Mouse (Mus musculus) hindbrain, embryonic 13.5 days (tissue): ENCODE measurements around the gene Edem2. TPM values are rescaled to one million over a fixed set of nuclear protein-coding genes. Genes with fewer than 3 reads are reported as not detected.
"Not testable (repeated sequence)": the region's sequence is repeated elsewhere in the genome, so short reads cannot be mapped to it uniquely, and the experiment has no call there.

Source experiments
- ATAC-seq: fragments of 200-750 bp; cut with Nextera tagmentation; 2 replicates; pipeline ENCODE4 v1.8.0; 2017; ENCODE audit warnings: moderate TSS enrichment; ENCODE audit not compliant: low FRiP score
- H3K27ac ChIP-seq: fragments of 300-500 bp; sonication (generic); 2 replicates; pipeline ENCODE4 v1.5.1; 2015; ENCODE audit warnings: inconsistent platforms, mild to moderate bottlenecking, moderate library complexity
- H3K27me3 ChIP-seq: fragments of 300-500 bp; sonication (generic); 2 replicates; pipeline ENCODE4 v1.6.1; 2015; ENCODE audit warnings: mild to moderate bottlenecking, inconsistent platforms
- H3K36me3 ChIP-seq: fragments of 300-500 bp; sonication (generic); 2 replicates; pipeline ENCODE4 v1.6.1; 2015; ENCODE audit warnings: mild to moderate bottlenecking, inconsistent platforms
- H3K4me1 ChIP-seq: fragments of 300-500 bp; sonication (generic); replicated peaks from 2 replicates; pipeline ENCODE4 v1.6.1; 2015; ENCODE audit warnings: inconsistent platforms
- H3K4me2 ChIP-seq: fragments of 300-500 bp; sonication (generic); 2 replicates; pipeline ENCODE4 v1.6.1; 2015; ENCODE audit warnings: inconsistent platforms, mild to moderate bottlenecking, moderate library complexity
- H3K4me3 ChIP-seq: fragments of 300-500 bp; sonication (generic); 2 replicates; pipeline ENCODE4 v1.5.1; 2015; ENCODE audit warnings: mild to moderate bottlenecking, inconsistent platforms
- H3K9ac ChIP-seq: fragments of 300-500 bp; sonication (generic); 2 replicates; pipeline ENCODE4 v1.6.1; 2015; ENCODE audit warnings: mild to moderate bottlenecking, inconsistent platforms
- H3K9me3 ChIP-seq: fragments of 300-500 bp; sonication (generic); 2 replicates; pipeline ENCODE4 v1.6.1; 2016; ENCODE audit warnings: inconsistent platforms
- whole genome bisulfite sequencing: fragments of 180-500 bp; shearing (Covaris S2); methylation state at CpG from one replicate; pipeline ENCODE4 v1.1.7; 2015; 5-methylcytosine and 5-hydroxymethylcytosine counted together
- polyA plus RNA-seq: library from polyadenylated mRNA; unstranded; fragments of >200 nt; fragmentation: Nextera tagmentation; extraction: Ambion mirVana; gene quantifications from 2 replicates; pipeline ENCODE4 v1.2.1, GENCODE M21; 2015

Edem2 gene
- polyA plus RNA-seq, 1 experiment from 2014 or later, result 45.3 TPM

DNA sequence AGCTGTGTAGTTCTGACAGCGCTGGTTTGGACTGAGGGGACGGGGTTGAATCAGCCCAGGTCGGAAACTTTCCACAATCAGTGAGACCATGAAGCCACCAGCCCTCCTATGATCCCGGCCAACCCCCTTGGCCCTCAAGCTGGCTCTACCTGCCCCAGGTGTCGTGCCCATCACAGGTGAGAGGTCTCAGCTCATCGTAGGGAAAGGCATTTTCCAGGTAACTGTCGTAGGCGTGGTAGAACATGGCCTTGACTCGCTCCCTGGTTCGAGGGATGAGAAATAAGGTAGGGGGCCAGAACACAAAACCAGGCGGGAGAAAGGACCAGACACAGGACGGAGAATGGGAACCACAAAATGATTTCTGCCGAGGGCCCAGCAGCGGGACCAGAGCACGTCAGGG, 533 bp downstream of the Edem2 start:
- Histone ChIP-seq H3K9ac (peak overlapping the region; percentile 93), H3K4me1 (peaks cover 14% of the 10 kb centered on the region), H3K4me3 (peak overlapping the region; percentile 92), H3K27ac (peak overlapping the region; percentile 84), H3K27me3 (0 out of 2 replicates have a peak, but pooled peaks cover 5% of the 10 kb centered on the region), H3K36me3 (peaks cover 29% of the 10 kb centered on the region), H3K4me2 (peak overlapping the region; percentile 98), H3K9me3 (no peaks in the 10 kb centered on the region)
- 4% methylated on average over 15 of the region's 15 CpGs for whole genome bisulfite sequencing
- peak; percentile 53 for ATAC-seq

DNA sequence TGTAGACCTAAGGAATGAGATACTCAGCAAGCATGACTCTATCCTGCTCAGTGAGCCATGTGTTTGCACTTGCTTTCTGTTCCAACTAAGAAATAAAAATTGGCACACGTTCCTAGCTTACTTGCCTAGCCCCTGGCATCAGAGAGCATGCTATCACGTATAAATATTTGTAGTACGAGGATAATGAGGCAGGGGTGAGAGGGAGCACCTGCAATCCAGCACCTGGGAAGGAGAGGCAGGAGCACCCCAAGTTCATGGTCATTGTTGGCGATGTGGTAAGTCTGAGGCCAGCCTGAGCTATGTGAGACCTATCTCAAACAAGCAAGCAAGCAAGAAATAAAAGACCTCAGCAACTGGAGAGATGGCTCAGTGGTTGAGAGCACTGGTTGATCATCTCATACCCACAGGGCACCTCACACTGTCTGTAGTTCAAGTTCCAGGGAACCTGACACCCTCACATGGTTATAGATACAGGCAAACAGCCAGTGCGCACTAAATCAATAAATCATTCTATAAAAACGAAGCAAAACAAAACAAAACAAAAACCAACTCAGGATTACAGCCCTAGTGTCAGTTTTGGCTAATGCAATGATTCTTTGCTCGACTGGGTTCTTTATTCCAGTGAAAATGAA, 1.4 kb downstream of the Edem2 start:
- Histone ChIP-seq H3K9ac (no peak overlapping the region; the same call in 1 of the 2 replicates), H3K27ac (no peak overlapping the region), H3K36me3 (peaks cover 37% of the 10 kb centered on the region), H3K9me3 (no peaks in the 10 kb centered on the region), H3K27me3 (0 out of 2 replicates have a peak, but pooled peaks cover 5% of the 10 kb centered on the region), H3K4me2 (peak overlapping the region; percentile 98), H3K4me3 (peak overlapping the region; percentile 92), H3K4me1 (peaks cover 14% of the 10 kb centered on the region)
- no peak for ATAC-seq
- 85% methylated on average over 7 of the region's 7 CpGs for whole genome bisulfite sequencing

DNA sequence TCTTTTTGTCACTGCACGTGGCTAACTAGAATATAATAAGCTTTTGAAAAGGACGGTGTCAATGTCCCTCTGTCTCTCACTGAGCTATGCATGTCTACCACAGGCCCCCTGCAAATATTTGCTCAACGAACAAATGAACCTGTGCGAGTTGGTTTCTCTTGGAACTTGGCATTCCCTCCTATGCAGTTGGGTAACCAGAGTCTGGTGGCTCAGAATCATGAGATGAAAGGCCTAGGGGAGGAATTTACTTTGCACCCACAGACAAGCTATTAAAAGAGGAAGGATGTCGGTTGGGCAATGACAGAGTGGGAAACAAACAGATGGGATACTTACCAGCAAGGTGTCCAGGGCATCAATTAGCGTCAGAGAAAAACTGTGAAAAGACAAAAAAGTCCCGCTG, 3.0 kb downstream of the Edem2 start:
- no peak for ATAC-seq
- Histone ChIP-seq H3K4me1 (peaks cover 14% of the 10 kb centered on the region), H3K9ac (no peak overlapping the region), H3K36me3 (peaks cover 53% of the 10 kb centered on the region), H3K9me3 (no peaks in the 10 kb centered on the region), H3K27ac (no peak overlapping the region), H3K4me3 (no peak overlapping the region), H3K27me3 (no peaks in the 10 kb centered on the region), H3K4me2 (no peak overlapping the region)
- WGBS, result 85% methylated on average over 7 of the region's 7 CpGs

DNA sequence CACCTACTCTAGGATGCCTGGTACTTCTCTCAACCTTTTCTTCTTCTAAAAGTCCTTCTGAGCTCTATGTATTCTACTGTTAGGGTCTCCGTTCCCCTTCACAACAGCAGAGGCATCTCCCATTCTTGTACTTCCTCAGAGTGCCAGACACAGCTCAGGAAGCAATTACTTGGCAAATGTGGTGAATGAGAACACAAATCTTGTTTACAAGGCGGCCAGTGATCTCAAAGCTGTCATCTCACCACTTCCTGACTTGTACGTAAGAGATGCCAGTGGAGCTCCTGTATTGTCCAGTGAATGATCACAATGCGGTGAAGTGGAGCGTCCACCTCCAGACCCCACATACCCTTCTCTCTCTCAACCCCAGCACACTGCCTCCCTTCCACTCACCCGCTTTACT, 4.7 kb downstream of the Edem2 start:
- Histone ChIP-seq H3K27ac (no peak overlapping the region), H3K4me1 (peaks cover 14% of the 10 kb centered on the region), H3K27me3 (no peaks in the 10 kb centered on the region), H3K9me3 (no peaks in the 10 kb centered on the region), H3K9ac (no peak overlapping the region), H3K4me3 (no peak overlapping the region), H3K36me3 (peaks cover 68% of the 10 kb centered on the region), H3K4me2 (no peak overlapping the region)
- 93% methylated on average over 6 of the region's 6 CpGs for whole genome bisulfite sequencing
- no peak for ATAC-seq

DNA sequence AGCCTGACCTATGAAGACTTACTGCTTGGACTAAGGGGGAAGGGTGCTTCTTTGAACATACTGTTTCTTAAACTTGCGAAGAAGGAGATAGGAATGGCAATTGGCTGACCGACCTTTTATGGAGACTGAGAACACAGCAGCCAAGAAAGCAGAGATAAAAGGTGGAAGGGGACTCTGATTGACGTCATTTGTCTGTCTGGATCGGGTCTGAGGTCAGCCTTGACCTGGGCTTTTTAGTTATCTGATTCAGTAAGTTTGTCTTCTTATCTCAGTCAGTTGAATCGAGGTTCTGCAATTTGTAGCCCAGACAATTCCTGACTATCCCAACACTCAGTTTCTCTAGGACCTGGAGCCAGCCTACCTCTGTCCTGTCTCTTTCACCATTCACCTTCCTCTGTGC, 5.2 kb downstream of the Edem2 start:
- ATAC-seq, result no peak
- no peak overlapping the region for H3K27ac ChIP-seq
- peaks cover 14% of the 10 kb centered on the region for H3K4me1 ChIP-seq
- WGBS, result 84% methylated on average over 5 of the region's 5 CpGs
- no peak overlapping the region for H3K4me3 ChIP-seq
- H3K36me3 ChIP-seq, result peaks cover 73% of the 10 kb centered on the region
- H3K9me3 ChIP-seq, result no peaks in the 10 kb centered on the region
- H3K27me3 ChIP-seq, result no peaks in the 10 kb centered on the region
- no peak overlapping the region for H3K4me2 ChIP-seq
- no peak overlapping the region for H3K9ac ChIP-seq

DNA sequence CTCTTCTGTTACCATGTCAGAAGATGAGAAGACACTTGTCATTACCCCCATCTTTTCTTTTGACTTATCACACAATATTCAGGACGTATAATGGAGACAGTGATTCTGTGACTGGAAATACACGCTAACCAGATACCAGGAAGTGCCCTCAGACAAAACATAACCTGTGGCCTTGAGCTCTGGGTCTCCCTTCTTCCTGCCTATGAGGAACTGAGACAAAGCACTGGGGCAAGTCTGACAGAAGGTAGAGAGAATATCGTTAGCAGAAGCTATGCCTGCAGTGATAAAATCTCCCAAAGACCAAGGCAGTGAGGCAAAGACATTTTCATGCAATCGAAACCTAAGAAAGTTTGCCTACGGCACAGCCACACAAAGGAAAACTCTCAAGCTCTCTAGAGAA, 8.7 kb downstream of the Edem2 start:
- ATAC-seq, result no peak
- H3K36me3 ChIP-seq, result peaks cover 91% of the 10 kb centered on the region
- no peaks in the 10 kb centered on the region for H3K9me3 ChIP-seq
- no peak overlapping the region for H3K4me3 ChIP-seq
- H3K27ac ChIP-seq, result no peak overlapping the region
- H3K27me3 ChIP-seq, result no peaks in the 10 kb centered on the region
- H3K4me2 ChIP-seq, result no peak overlapping the region
- no peak overlapping the region for H3K9ac ChIP-seq
- 94% methylated on average over 5 of the region's 5 CpGs for WGBS
- no peaks in the 10 kb centered on the region for H3K4me1 ChIP-seq

DNA sequence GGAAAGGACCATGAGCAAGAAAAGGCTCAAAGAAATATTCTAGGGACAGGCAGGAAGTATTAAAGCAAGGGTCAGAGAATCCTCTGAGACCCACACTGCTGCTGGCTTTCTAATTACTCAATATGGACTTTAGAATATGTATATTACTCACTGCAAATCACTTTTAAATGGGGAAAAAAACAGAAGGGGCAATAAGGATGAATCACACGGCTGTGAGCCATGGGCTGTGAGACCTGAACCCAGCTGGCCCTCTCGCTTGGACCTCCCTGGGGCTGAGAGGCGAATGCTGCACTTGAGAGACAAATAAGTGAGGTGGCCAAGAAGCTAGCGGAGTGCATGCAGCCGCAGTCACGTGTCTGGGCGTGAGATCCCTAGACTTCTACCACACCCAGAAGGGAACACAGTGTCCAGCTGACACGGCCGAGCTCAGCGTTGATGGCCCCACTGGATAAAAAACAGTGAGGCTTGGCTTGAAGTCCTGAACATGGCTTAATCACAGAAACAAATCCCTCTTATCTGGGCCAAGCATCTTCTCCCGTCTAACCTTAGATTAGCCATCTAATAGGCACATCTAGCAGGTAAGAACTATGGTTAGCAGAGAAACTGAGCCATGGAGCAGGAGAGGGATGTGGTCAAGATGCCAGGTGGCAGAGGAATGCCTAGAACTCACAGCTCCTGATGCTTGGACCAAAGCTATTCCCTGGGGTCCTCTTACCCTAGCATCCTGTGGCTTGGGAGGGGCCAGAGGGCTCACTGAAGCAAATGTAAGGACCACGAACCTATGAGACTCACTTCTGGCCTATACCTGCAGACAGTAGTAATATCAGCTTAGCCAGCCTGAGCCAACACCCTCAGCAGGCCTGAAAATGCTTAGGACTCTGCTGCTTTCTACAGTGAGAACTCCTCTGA, 11.9 kb downstream of the Edem2 start:
- Histone ChIP-seq H3K4me3 (no peak overlapping the region), H3K36me3 (peaks cover 94% of the 10 kb centered on the region), H3K4me1 (no peaks in the 10 kb centered on the region), H3K4me2 (no peak overlapping the region), H3K9me3 (no peaks in the 10 kb centered on the region), H3K27me3 (no peaks in the 10 kb centered on the region), H3K9ac (no peak overlapping the region), H3K27ac (no peak overlapping the region)
- ATAC-seq, result no peak
- WGBS, result 86% methylated on average over 12 of the region's 12 CpGs

DNA sequence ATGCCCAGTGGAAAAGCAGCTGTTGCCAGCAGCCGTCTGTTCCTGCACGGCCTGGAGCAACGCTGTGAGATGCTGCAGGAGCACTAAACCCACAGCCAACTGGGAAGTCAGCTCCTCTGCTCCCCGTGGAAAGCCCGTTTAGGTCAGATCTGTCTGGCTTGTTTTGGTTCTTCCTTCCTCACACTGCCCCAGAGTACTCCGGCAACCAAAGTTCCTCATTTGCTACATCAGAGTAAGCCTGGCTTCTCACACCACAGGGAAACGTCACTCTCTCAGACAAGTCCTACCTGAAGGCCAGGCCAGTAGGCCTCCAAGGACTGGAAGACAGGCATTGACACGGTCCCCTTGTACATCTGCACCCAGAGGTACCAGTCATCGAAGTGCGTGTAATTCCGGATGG, 18.7 kb downstream of the Edem2 start:
- no peak for ATAC-seq

DNA sequence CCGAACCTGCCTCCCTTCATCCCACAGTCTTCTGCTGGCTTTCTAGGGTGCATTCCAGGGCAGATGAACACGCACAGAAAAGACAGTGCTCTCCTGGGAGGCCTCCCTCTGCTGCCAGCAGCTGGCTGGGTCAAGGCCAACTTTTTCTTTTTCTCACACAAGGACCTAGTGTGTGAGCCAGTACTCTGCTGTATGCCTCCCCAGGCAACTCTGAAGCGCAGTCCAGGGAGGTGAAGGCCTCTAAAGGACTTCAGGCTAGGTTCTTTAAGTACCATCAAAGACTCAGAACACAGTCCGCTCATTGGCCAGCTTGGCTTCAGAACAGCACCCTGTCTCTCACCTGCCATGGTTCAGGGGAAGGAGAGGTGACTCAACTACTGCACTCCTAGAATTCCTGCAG, 22.0 kb downstream of the Edem2 start:
- H3K27ac ChIP-seq, result no peak overlapping the region
- no peak overlapping the region for H3K9ac ChIP-seq
- peaks cover 90% of the 10 kb centered on the region for H3K36me3 ChIP-seq
- H3K4me2 ChIP-seq, result no peak overlapping the region
- no peak for ATAC-seq
- WGBS, result 76% methylated on average over 4 of the region's 4 CpGs
- H3K27me3 ChIP-seq, result no peaks in the 10 kb centered on the region
- no peak overlapping the region for H3K4me3 ChIP-seq
- H3K4me1 ChIP-seq, result peaks cover 4% of the 10 kb centered on the region; the same call in 1 of the 2 replicates
- no peaks in the 10 kb centered on the region for H3K9me3 ChIP-seq

More for the DNA sequence above, 18.7 kb downstream of the Edem2 start:
- Histone ChIP-seq H3K4me2 (no peak overlapping the region), H3K4me3 (no peak overlapping the region), H3K9me3 (no peaks in the 10 kb centered on the region), H3K9ac (no peak overlapping the region), H3K27ac (no peak overlapping the region), H3K4me1 (peaks cover 4% of the 10 kb centered on the region; the same call in 1 of the 2 replicates), H3K27me3 (no peaks in the 10 kb centered on the region), H3K36me3 (peaks cover 93% of the 10 kb centered on the region)
- 89% methylated on average over 11 of the region's 11 CpGs for WGBS

DNA sequence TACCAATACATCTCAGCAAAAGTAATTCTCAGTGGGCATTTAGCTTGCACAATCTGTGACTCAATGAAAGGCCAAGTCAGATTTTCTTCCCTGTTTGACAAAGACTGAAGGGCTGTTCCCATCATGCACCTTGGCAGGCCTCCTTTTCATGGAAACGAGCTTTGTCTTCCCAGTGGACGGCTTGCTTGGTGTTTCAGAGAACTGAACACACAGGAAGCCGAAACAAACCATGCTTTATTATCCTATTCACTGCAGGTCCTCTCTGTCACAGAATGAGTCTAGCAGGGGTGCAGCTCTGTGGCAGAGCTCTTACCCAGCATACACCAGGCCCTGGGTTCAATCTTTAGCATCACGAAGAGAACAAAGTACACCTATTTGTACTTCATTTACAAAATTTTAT, 25.6 kb downstream of the Edem2 start:
- H3K36me3 ChIP-seq, result peaks cover 74% of the 10 kb centered on the region
- no peaks in the 10 kb centered on the region for H3K9me3 ChIP-seq
- ATAC-seq, result no peak
- H3K9ac ChIP-seq, result no peak overlapping the region
- no peaks in the 10 kb centered on the region for H3K27me3 ChIP-seq
- H3K27ac ChIP-seq, result no peak overlapping the region
- 11% methylated on average over 4 of the region's 4 CpGs for WGBS
- peaks cover 4% of the 10 kb centered on the region; the same call in 1 of the 2 replicates for H3K4me1 ChIP-seq
- no peak overlapping the region for H3K4me3 ChIP-seq
- H3K4me2 ChIP-seq, result no peak overlapping the region

DNA sequence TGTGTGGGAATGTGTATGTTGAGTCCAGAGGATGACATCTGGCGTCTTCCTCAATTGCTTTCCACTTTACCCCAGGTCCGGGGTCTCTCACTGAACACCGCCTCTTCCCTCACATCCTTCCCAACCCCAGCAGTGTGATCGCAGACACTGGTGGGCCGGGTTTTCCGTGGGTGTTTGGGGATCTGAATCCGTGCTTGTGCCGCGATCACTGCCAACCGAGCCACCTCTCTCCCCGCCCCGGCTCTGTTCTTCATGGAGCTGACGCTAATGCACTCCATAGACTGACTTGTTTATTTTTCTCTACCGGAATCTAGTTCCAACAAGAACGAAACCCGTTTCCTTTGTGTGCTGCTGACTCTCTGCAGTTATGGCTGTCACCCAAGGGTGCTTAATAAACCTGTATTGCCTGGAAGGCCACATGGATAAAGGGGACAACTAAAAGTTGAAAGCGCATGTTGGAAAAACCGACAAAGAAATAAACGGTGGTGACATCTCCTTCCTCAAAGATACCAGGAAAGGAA, 27.8 kb downstream of the Edem2 start:
- no peak for ATAC-seq
- no peak overlapping the region for H3K9ac ChIP-seq
- no peaks in the 10 kb centered on the region for H3K9me3 ChIP-seq
- no peak overlapping the region for H3K4me3 ChIP-seq
- H3K36me3 ChIP-seq, result peaks cover 57% of the 10 kb centered on the region
- H3K27ac ChIP-seq, result no peak overlapping the region
- H3K4me2 ChIP-seq, result no peak overlapping the region
- no peaks in the 10 kb centered on the region for H3K27me3 ChIP-seq
- WGBS, result 91% methylated on average over 19 of the region's 19 CpGs
- no peaks in the 10 kb centered on the region for H3K4me1 ChIP-seq

DNA sequence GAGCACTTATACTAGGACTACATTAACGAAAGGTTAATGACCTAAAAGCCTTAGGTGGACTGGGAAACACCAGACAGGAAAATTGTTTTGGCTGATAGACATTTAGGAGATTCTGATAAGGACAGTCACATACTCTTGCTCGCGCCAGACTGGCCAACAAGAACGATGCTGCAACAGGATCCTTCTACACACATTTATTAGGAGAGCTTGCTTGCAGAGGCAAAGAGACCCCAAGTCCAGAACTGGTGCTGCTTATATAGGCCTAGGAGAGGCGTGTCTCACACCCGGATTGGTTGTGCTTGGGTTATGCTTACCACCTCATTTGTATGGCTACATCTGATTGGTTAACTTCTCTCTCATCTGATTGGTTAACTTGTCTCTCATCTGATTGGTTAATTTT, 30.8 kb downstream of the Edem2 start:
- H3K36me3 ChIP-seq, result peaks cover 31% of the 10 kb centered on the region
- H3K27me3 ChIP-seq, H3K4me1 ChIP-seq, H3K4me3 ChIP-seq, H3K27ac ChIP-seq, H3K9ac ChIP-seq, H3K4me2 ChIP-seq, ATAC-seq, H3K9me3 ChIP-seq: not testable (repeated sequence)
- WGBS, result 90% methylated on average over 6 of the region's 6 CpGs
